Mouse (Mus musculus): ENCODE measurements around the gene Amn.

DNA sequence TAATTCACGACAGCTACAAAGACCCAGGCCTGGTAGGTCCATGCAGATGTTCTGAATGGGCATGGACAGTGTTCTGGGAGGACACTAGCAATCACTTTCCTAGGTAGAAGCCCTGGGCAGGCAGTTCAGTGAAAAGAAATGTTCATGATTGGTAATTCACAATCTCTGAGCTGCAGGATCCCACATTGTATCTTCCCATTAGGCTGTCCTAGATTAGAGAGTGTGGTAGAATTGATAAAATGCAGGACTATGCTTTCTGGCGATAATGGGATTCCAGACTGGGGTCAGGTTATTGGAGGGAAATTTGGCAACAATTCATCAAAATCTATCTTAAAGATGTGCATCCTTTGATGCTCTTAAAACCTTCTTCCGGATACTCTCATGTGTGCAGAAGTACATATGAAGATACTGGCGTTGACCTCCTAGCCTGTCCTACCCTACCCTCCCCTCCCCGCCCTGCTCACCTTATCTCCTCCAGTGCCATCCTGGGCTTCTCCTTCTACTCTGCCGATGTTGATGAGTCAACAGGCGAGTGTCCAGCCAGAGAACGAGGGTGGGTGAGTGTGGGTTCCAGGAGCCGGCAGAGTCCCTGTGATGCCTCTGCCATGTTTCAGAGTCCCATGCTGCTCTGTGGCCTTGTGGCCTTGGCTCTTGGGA lies 24.0 kb upstream of the Amn start:
- TF ChIP-seq POLR2A (IDR thresholded peaks at IDR 0.05; ENCODE audit: low read depth, low read length) (no peak), CTCF (conservative IDR thresholded peaks at IDR 0.05; ENCODE audit: insufficient read depth, insufficient read length, low read depth, low read length) (no peak)
